Mouse (Mus musculus) MEL (cell line): ENCODE data around the gene Tpx2. TPM values are rescaled to one million over a fixed set of nuclear protein-coding genes. Genes with fewer than 3 reads are reported as not detected.

Source experiments
- DNase-seq: peaks from one replicate; pipeline ENCODE4 v3.0.0; 2011; ENCODE audit warnings: low read depth, low spot score
- H3K27ac ChIP-seq: 2 replicates; pipeline ENCODE4 v1.5.1; 2012; ENCODE audit warnings: low read depth, mild to moderate bottlenecking, control low read depth, low read length, moderate library complexity; ENCODE audit not compliant: control insufficient read depth
- H3K27me3 ChIP-seq, 2 experiments: fragments of 150-350 bp in 1 of 2; sonication (generic) in 1 of 2; 2 replicates each; pipeline ENCODE4 v1.6.1; 2012; ENCODE audit warnings: low read length in 2 of 2, mild to moderate bottlenecking in 2 of 2, improper control_type of control experiment in 1 of 2, moderate library complexity in 1 of 2; ENCODE audit not compliant: insufficient read depth in 2 of 2, control insufficient read depth in 1 of 2
- H3K36me3 ChIP-seq, 2 experiments: 2 replicates each; pipeline ENCODE4 v1.6.1; 2012 to 2014; ENCODE audit warnings: low read length in 2 of 2, improper control_type of control experiment in 1 of 2, inconsistent platforms in 1 of 2, mild to moderate bottlenecking in 1 of 2; ENCODE audit not compliant: insufficient read depth in 2 of 2, control insufficient read depth in 1 of 2
- H3K4me1 ChIP-seq, 2 experiments: fragments of 150-350 bp in 1 of 2; sonication (generic) in 1 of 2; 2 replicates each; pipeline ENCODE4 v1.6.1; 2012; ENCODE audit warnings: low read length in 2 of 2, improper control_type of control experiment in 1 of 2, mild to moderate bottlenecking in 1 of 2; ENCODE audit not compliant: insufficient read depth in 2 of 2, control insufficient read depth in 1 of 2
- H3K4me3 ChIP-seq, 2 experiments: fragments of 150-350 bp in 1 of 2; sonication (generic) in 1 of 2; 2 replicates each; pipeline ENCODE4 v1.5.1; 2012; ENCODE audit warnings: low read depth in 2 of 2, low read length in 2 of 2, mild to moderate bottlenecking in 2 of 2, moderate library complexity in 2 of 2, control low read depth in 1 of 2, improper control_type of control experiment in 1 of 2; ENCODE audit not compliant: control insufficient read depth in 1 of 2, insufficient read depth in 1 of 2
- H3K79me2 ChIP-seq: 2 replicates; pipeline ENCODE4 v1.6.1; 2012; ENCODE audit warnings: mild to moderate bottlenecking, low read length, moderate library complexity; ENCODE audit not compliant: control insufficient read depth, poor library complexity, insufficient read depth
- H3K9ac ChIP-seq: 2 replicates; pipeline ENCODE4 v1.6.1; 2012; ENCODE audit warnings: low read depth, mild to moderate bottlenecking, control low read depth, low read length, moderate library complexity; ENCODE audit not compliant: control insufficient read depth, poor library complexity, severe bottlenecking
- H3K9me3 ChIP-seq: fragments of 150-350 bp; sonication (generic); replicated peaks from 2 replicates; pipeline ENCODE4 v1.6.1; 2012; ENCODE audit warnings: mild to moderate bottlenecking, low read length, improper control_type of control experiment, moderate library complexity; ENCODE audit not compliant: insufficient read depth
- CHD1 ChIP-seq: IDR thresholded peaks from 2 replicates; pipeline ENCODE4 v1.6.1; 2012; ENCODE audit warnings: low read depth, mild to moderate bottlenecking, inconsistent platforms, low read length, improper control_type of control experiment
- CTCF ChIP-seq, 3 experiments: IDR thresholded peaks in 2 of 3; conservative IDR thresholded peaks in 1 of 3; 2 replicates each; pipeline ENCODE4 v1.5.1; 2011 to 2012; ENCODE audit warnings: low read length in 3 of 3, low read depth in 2 of 3, mild to moderate bottlenecking in 2 of 3, improper control_type of control experiment in 1 of 3, inconsistent platforms in 1 of 3, mixed read lengths in 1 of 3, moderate library complexity in 1 of 3; ENCODE audit not compliant: control insufficient read depth in 1 of 3, insufficient read depth in 1 of 3, poor library complexity in 1 of 3, severe bottlenecking in 1 of 3
- E2F4 ChIP-seq: IDR thresholded peaks from 2 replicates; pipeline ENCODE4 v1.6.1; 2011; ENCODE audit warnings: low read depth, low read length, improper control_type of control experiment, borderline replicate concordance
- ELF1 ChIP-seq: IDR thresholded peaks from 2 replicates; pipeline ENCODE4 v1.6.1; 2014; ENCODE audit warnings: low read depth, mild to moderate bottlenecking, inconsistent platforms, low read length, improper control_type of control experiment, moderate library complexity
- EP300 ChIP-seq, 2 experiments: IDR thresholded peaks; 2 replicates each; pipeline ENCODE4 v1.6.1; 2011; ENCODE audit warnings: improper control_type of control experiment in 2 of 2, low read length in 2 of 2, low read depth in 1 of 2, mild to moderate bottlenecking in 1 of 2
- GABPA ChIP-seq: IDR thresholded peaks from 2 replicates; pipeline ENCODE4 v1.6.1; 2012; ENCODE audit warnings: low read depth, mild to moderate bottlenecking, inconsistent platforms, low read length, improper control_type of control experiment, moderate library complexity
- GATA1 ChIP-seq: IDR thresholded peaks from 2 replicates; pipeline ENCODE4 v1.6.1; 2011; ENCODE audit warnings: low read depth, low read length, improper control_type of control experiment
- HCFC1 ChIP-seq: IDR thresholded peaks from 2 replicates; pipeline ENCODE4 v1.6.1; 2012; ENCODE audit warnings: low read depth, mild to moderate bottlenecking, inconsistent platforms, low read length, improper control_type of control experiment, moderate library complexity
- JUND ChIP-seq: IDR thresholded peaks from 2 replicates; pipeline ENCODE4 v1.6.1; 2011; ENCODE audit warnings: low read depth, mild to moderate bottlenecking, improper control_type of control experiment, low read length
- MAFK ChIP-seq: IDR thresholded peaks from 2 replicates; pipeline ENCODE4 v1.6.1; 2011; ENCODE audit warnings: low read depth, mild to moderate bottlenecking, low read length, improper control_type of control experiment, borderline replicate concordance
- MEF2A ChIP-seq: IDR thresholded peaks from 2 replicates; pipeline ENCODE4 v1.6.1; 2014; ENCODE audit warnings: low read depth, mild to moderate bottlenecking, inconsistent platforms, low read length, improper control_type of control experiment; ENCODE audit not compliant: poor library complexity, insufficient replicate concordance, severe bottlenecking; ENCODE audit errors: extremely low read depth
- MYB ChIP-seq: IDR thresholded peaks from 2 replicates; pipeline ENCODE4 v1.6.1; 2011; ENCODE audit warnings: mild to moderate bottlenecking, low read depth, low read length, improper control_type of control experiment
- POLR2AphosphoS2 ChIP-seq: IDR thresholded peaks from 2 replicates; pipeline ENCODE4 v1.6.1; 2011; ENCODE audit warnings: low read length, improper control_type of control experiment
- SIN3A ChIP-seq: IDR thresholded peaks from 2 replicates; pipeline ENCODE4 v1.6.1; 2012; ENCODE audit warnings: low read length, improper control_type of control experiment, inconsistent platforms
- TAL1 ChIP-seq: IDR thresholded peaks from 2 replicates; pipeline ENCODE4 v1.6.1; 2012; ENCODE audit warnings: mild to moderate bottlenecking, inconsistent platforms, low read length, moderate library complexity, mixed read lengths
- TCF12 ChIP-seq: IDR thresholded peaks from 2 replicates; pipeline ENCODE4 v1.6.1; 2014; ENCODE audit warnings: low read depth, mild to moderate bottlenecking, inconsistent platforms, low read length, improper control_type of control experiment, moderate library complexity
- USF1 ChIP-seq: IDR thresholded peaks from 2 replicates; pipeline ENCODE4 v1.6.1; 2014; ENCODE audit warnings: low read depth, mild to moderate bottlenecking, inconsistent platforms, low read length, improper control_type of control experiment, moderate library complexity
- USF2 ChIP-seq, 2 experiments: IDR thresholded peaks; 2 replicates each; pipeline ENCODE4 v1.6.1; 2011 to 2012; ENCODE audit warnings: improper control_type of control experiment in 2 of 2, low read length in 2 of 2, borderline replicate concordance in 1 of 2, inconsistent platforms in 1 of 2, low read depth in 1 of 2, mild to moderate bottlenecking in 1 of 2; ENCODE audit not compliant: insufficient read depth in 1 of 2
- ZKSCAN1 ChIP-seq: IDR thresholded peaks from 2 replicates; pipeline ENCODE4 v1.6.1; 2012; ENCODE audit warnings: low read depth, mild to moderate bottlenecking, inconsistent platforms, low read length, improper control_type of control experiment, moderate library complexity
- ZMIZ1 ChIP-seq: IDR thresholded peaks from 2 replicates; pipeline ENCODE4 v1.6.1; 2012; ENCODE audit warnings: low read depth, mild to moderate bottlenecking, inconsistent platforms, low read length, improper control_type of control experiment, moderate library complexity
- polyA plus RNA-seq, 2 experiments: library from polyadenylated mRNA; stranded (reverse) in 1 of 2; unstranded in 1 of 2; fragments of >175 nt in 1 of 2; fragments of >200 nt in 1 of 2; gene quantifications; 2 replicates each; pipeline versions ENCODE4 v1.2.1 to v1.2.4; 2012; ENCODE audit warnings: low replicate concordance in 2 of 2, low read depth in 1 of 2; ENCODE audit not compliant: insufficient read length in 2 of 2, insufficient read depth in 1 of 2, missing spikeins in 1 of 2
- total RNA-seq: library from RNA; depleted of rRNA; stranded (reverse); fragments of 300-350 nt; gene quantifications from 2 replicates; pipeline ENCODE4 v1.2.3, GENCODE M21; 2012

Tpx2 gene
- total and polyA plus RNA-seq, 3 experiments = 59.3 to 131 TPM; not detected in 1

DNA sequence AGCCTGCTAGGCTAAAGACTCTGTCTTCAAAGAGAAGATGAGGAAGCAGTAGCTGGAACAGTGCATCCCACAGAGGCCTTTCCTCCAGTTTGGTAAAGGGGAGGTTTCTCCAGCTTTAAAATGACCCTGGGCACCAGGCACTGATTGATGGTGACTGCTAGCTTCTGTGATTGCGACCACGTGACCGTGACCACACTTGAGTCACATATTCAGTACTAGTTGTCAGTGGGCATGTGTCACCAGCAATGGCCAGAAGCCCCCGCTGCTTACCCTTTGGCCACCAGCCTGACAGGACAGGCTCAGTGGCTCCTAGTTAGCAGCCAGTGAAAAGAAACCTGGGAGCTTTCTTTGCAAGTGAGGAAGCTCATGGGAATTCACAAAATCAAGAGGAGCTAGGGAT is 55.8 kb downstream of the Tpx2 start:
- Histone ChIP-seq H3K79me2 (no peaks in the 10 kb centered on the region), H3K27me3 (no peaks in the 10 kb centered on the region), H3K4me3 (no peak overlapping the region), H3K9me3 (no peaks in the 10 kb centered on the region), H3K9ac (no peak overlapping the region), H3K36me3 (no peaks in the 10 kb centered on the region), H3K4me1 (no peaks in the 10 kb centered on the region), H3K27ac (no peak overlapping the region)
- no peak for TF ChIP-seq JUND
- TF ChIP-seq EP300 (IDR thresholded peaks at IDR 0.05; ENCODE audit: low read depth in 1 of 2, low read length in 2 of 2) = no peak
- TF ChIP-seq USF1 = peak; percentile 42; the same call in 1 of the 2 replicates
- no peak for TF ChIP-seq TAL1
- TF ChIP-seq MYB = no peak
- DNase-seq = no peak

- Histone ChIP-seq H3K36me3 (no peaks in the 10 kb centered on the region), H3K79me2 (no peaks in the 10 kb centered on the region), H3K9ac (no peak overlapping the region), H3K27ac (no peak overlapping the region), H3K9me3 (no peaks in the 10 kb centered on the region), H3K4me3 (no peak overlapping the region), H3K4me1 (no peaks in the 10 kb centered on the region), H3K27me3 (no peaks in the 10 kb centered on the region)
- peak; percentile 15 for DNase-seq
- TF ChIP-seq USF2 (IDR thresholded peaks at IDR 0.05; ENCODE audit: borderline replicate concordance in 1 of 2, insufficient read depth in 1 of 2, low read depth in 1 of 2, low read length in 2 of 2) (no peak), POLR2AphosphoS2 (no peak), MAFK (no peak), TCF12 (no peak), SIN3A (no peak), ZKSCAN1 (no peak), CTCF (IDR thresholded peaks at IDR 0.05 in 2 of 3, conservative IDR thresholded peaks at IDR 0.05 in 1 of 3; ENCODE audit: control insufficient read depth in 1 of 3, insufficient read depth in 1 of 3, low read depth in 2 of 3, low read length in 3 of 3, poor library complexity in 1 of 3, severe bottlenecking in 1 of 3) (no peak), E2F4 (no peak), HCFC1 (no peak), CHD1 (no peak), MEF2A (no peak), GATA1 (no peak), JUND (no peak), ELF1 (no peak), GABPA (no peak), ZMIZ1 (no peak)
Measured at GRCm38 (mm10) chr2:152904127-152904643, 56.4 kb downstream of the Tpx2 start.
